Mouse (Mus musculus) CH12.LX (cell line): ENCODE measurements at regions not wholly inside any gene's neighbourhood (a gene's known extent, or its start where the extent isn't known, plus 50 kb on each side); places are given as distances from the start of the nearest gene placed in this dataset.

Experiments
- CTCF ChIP-seq, 2 experiments: IDR thresholded peaks in 1 of 2; conservative IDR thresholded peaks in 1 of 2; 2 replicates each; pipeline ENCODE4 v1.5.1; 2011 to 2012; ENCODE audit warnings: low read depth in 2 of 2, low read length in 2 of 2, improper control_type of control experiment in 1 of 2, inconsistent platforms in 1 of 2, mild to moderate bottlenecking in 1 of 2, moderate library complexity in 1 of 2
- E2F4 ChIP-seq: IDR thresholded peaks from 2 replicates; pipeline ENCODE4 v1.6.1; 2011; ENCODE audit warnings: low read depth, low read length, improper control_type of control experiment; ENCODE audit not compliant: insufficient replicate concordance
- EP300 ChIP-seq: IDR thresholded peaks from 2 replicates; pipeline ENCODE4 v1.6.1; 2011; ENCODE audit warnings: low read length, improper control_type of control experiment
- NRF1 ChIP-seq: IDR thresholded peaks from 2 replicates; pipeline ENCODE4 v1.6.1; 2014; ENCODE audit warnings: low read depth, mild to moderate bottlenecking, inconsistent platforms, low read length, improper control_type of control experiment, moderate library complexity
- POLR2A ChIP-seq: IDR thresholded peaks from 2 replicates; pipeline ENCODE4 v1.6.1; 2011; ENCODE audit warnings: low read depth, mild to moderate bottlenecking, improper control_type of control experiment, low read length
- SMC3 ChIP-seq: IDR thresholded peaks from 2 replicates; pipeline ENCODE4 v1.6.1; 2011; ENCODE audit warnings: low read depth, low read length, improper control_type of control experiment
- UBTF ChIP-seq: IDR thresholded peaks from 2 replicates; pipeline ENCODE4 v1.6.1; 2012; ENCODE audit warnings: low read depth, mild to moderate bottlenecking, inconsistent platforms, low read length, improper control_type of control experiment, moderate library complexity
- ZC3H11A ChIP-seq: IDR thresholded peaks from 2 replicates; pipeline ENCODE4 v1.6.1; 2012; ENCODE audit warnings: low read depth, mild to moderate bottlenecking, inconsistent platforms, low read length, improper control_type of control experiment

DNA sequence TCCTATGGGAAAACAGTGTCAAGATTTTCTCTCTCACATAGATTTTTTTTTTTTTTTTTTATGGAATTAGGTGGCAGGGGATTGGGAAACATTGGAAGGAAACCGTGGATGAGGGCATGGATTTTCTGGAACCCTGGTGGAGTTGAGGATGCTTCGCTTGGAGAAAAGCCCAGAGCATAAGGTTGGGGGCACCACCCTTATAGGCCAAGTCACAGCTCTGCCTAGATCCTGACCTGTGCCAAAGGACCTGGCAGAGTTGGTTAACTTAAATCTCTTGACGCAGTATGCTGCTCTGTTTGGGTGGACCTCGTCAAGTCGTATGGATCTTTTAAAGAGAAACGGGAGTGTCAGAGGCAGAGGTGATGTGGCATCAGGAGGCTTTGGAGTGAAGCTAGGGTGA, 130.1 kb downstream of the 9530068E07Rik start:
- TF ChIP-seq ZC3H11A (no peak), EP300 (no peak), CTCF (conservative IDR thresholded peaks at IDR 0.05 in 1 of 2, IDR thresholded peaks at IDR 0.05 in 1 of 2; ENCODE audit: low read depth in 2 of 2, low read length in 2 of 2) (no peak), E2F4 (no peak), NRF1 (no peak), POLR2A (no peak), UBTF (no peak), SMC3 (no peak)
